Mouse (Mus musculus): ENCODE data around the gene Fam129a. TPM values are rescaled to one million over a fixed set of nuclear protein-coding genes. Genes with fewer than 3 reads are reported as not detected.

Gene Fam129a
- polyA plus RNA-seq, 1 experiment: 1.7 TPM

DNA sequence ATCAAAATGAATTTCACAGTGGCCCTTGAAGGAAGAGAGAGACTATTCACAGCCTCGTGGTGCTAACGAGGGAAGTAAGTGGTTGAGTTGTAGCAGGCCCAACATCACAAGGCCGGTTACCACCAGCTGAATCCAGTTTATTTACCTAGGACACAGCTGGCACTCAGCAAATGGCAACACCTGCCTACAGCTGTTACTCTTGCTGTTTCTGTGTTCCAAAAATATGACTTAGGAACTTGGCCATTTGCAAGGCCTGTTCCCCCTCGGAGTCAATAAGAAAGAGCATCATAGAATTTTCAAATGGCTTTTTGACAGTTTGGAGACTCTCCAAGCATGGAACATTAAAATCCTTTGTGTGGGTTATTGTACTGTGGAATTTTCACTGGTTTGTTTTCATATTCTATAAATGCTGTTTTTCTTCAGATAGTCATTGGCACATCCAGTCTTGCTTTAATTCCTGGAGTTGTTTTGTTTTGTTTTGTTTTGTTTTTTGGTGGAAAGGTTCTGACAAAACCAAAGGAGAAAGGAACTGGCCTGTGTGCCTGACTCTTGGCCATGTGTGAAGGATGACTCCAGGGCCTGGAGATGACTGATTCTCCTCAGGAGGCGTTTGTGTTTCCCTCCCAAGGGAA is 139.6 kb downstream of the Fam129a start:
- Histone ChIP-seq H3ac (ENCODE audit: control insufficient read depth, insufficient read length, low read depth) (no peak overlapping the region), H3K4me3 (ENCODE audit: insufficient read depth, poor library complexity, severe bottlenecking) (no peak overlapping the region), H3K79me2 (ENCODE audit: control insufficient read depth, insufficient read depth) (no peaks in the 10 kb centered on the region), H3K79me3 (ENCODE audit: low read depth) (no peaks in the 10 kb centered on the region), H3K27me3 (ENCODE audit: control insufficient read depth, insufficient read depth, insufficient read length) (no peaks in the 10 kb centered on the region), H3K36me3 (ENCODE audit: control insufficient read depth, insufficient read depth) (no peaks in the 10 kb centered on the region)
- TF ChIP-seq CEBPB (IDR thresholded peaks at IDR 0.05; ENCODE audit: low read depth) (no peak), MYOG (IDR thresholded peaks at IDR 0.05; ENCODE audit: control insufficient read depth, extremely low read depth, insufficient read length) (no peak), MAX (IDR thresholded peaks at IDR 0.05) (no peak), FOSL1 (IDR thresholded peaks at IDR 0.05; ENCODE audit: insufficient read depth, low read length, poor library complexity, severe bottlenecking) (no peak), CTCF (IDR thresholded peaks at IDR 0.05; ENCODE audit: control insufficient read depth, insufficient read depth, insufficient read length) (no peak), USF1 (IDR thresholded peaks at IDR 0.05; ENCODE audit: low read depth) (no peak), MYOD1 (IDR thresholded peaks at IDR 0.05; ENCODE audit: control insufficient read depth, insufficient read length, low read depth) (no peak)

- Histone ChIP-seq H3K36me3 (ENCODE audit: control insufficient read depth, insufficient read depth) (no peaks in the 10 kb centered on the region), H3K27me3 (ENCODE audit: control insufficient read depth, insufficient read depth, insufficient read length) (no peaks in the 10 kb centered on the region), H3ac (ENCODE audit: control insufficient read depth, insufficient read length, low read depth) (no peak overlapping the region), H3K79me3 (ENCODE audit: low read depth) (no peaks in the 10 kb centered on the region), H3K79me2 (ENCODE audit: control insufficient read depth, insufficient read depth) (no peaks in the 10 kb centered on the region), H3K4me3 (ENCODE audit: insufficient read depth, poor library complexity, severe bottlenecking) (no peak overlapping the region)
- no peak for TF ChIP-seq CTCF (IDR thresholded peaks at IDR 0.05; ENCODE audit: control insufficient read depth, insufficient read depth, insufficient read length)
- TF ChIP-seq USF1 (IDR thresholded peaks at IDR 0.05; ENCODE audit: low read depth): no peak
- TF ChIP-seq FOSL1 (IDR thresholded peaks at IDR 0.05; ENCODE audit: insufficient read depth, low read length, poor library complexity, severe bottlenecking): no peak
- no peak for TF ChIP-seq MAX (IDR thresholded peaks at IDR 0.05)
- no peak for TF ChIP-seq MYOG (IDR thresholded peaks at IDR 0.05; ENCODE audit: control insufficient read depth, extremely low read depth, insufficient read length)
- no peak for TF ChIP-seq CEBPB (IDR thresholded peaks at IDR 0.05; ENCODE audit: low read depth)
- TF ChIP-seq MYOD1 (IDR thresholded peaks at IDR 0.05; ENCODE audit: control insufficient read depth, insufficient read length, low read depth): no peak
Observed at GRCm38 (mm10) chr1:151711062-151711461, 140.1 kb downstream of the Fam129a start.

DNA sequence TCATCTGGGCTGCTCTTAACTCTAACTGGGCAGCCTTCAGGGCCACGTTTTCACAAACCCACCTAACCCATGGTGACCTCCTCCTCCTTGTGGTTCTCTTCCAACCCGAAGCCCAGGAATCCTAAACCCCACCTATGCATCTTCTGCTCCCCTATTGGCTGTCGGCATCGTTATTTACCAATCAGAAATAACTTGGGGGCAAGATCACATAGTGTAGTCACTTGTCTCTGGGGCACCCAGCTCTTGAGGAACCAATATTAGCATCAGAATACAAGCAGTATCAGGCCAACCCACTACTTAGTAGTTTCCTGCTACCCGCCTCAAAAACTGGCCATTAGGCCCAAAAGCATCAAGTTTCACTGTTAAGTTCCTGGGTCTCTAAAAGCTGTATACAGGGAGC is 141.7 kb downstream of the Fam129a start:
- no peaks in the 10 kb centered on the region for H3K79me2 ChIP-seq (ENCODE audit: control insufficient read depth, insufficient read depth)
- no peak overlapping the region for H3K4me3 ChIP-seq (ENCODE audit: insufficient read depth, poor library complexity, severe bottlenecking)
- no peaks in the 10 kb centered on the region for H3K27me3 ChIP-seq (ENCODE audit: control insufficient read depth, insufficient read depth, insufficient read length)
- H3K79me3 ChIP-seq (ENCODE audit: low read depth): no peaks in the 10 kb centered on the region
- TF ChIP-seq CEBPB (IDR thresholded peaks at IDR 0.05; ENCODE audit: low read depth): no peak
- TF ChIP-seq USF1 (IDR thresholded peaks at IDR 0.05; ENCODE audit: low read depth): no peak
- TF ChIP-seq MAX (IDR thresholded peaks at IDR 0.05): no peak
- TF ChIP-seq MYOD1 (IDR thresholded peaks at IDR 0.05; ENCODE audit: control insufficient read depth, insufficient read length, low read depth): no peak
- TF ChIP-seq CTCF (IDR thresholded peaks at IDR 0.05; ENCODE audit: control insufficient read depth, insufficient read depth, insufficient read length): no peak
- TF ChIP-seq FOSL1 (IDR thresholded peaks at IDR 0.05; ENCODE audit: insufficient read depth, low read length, poor library complexity, severe bottlenecking): no peak
- TF ChIP-seq MYOG (IDR thresholded peaks at IDR 0.05; ENCODE audit: control insufficient read depth, extremely low read depth, insufficient read length): no peak
- H3ac ChIP-seq (ENCODE audit: control insufficient read depth, insufficient read length, low read depth): no peak overlapping the region
- no peaks in the 10 kb centered on the region for H3K36me3 ChIP-seq (ENCODE audit: control insufficient read depth, insufficient read depth)

GRCm38 (mm10) chr1:151713622-151714021 is 142.6 kb downstream of the Fam129a start:
- H3K4me3 ChIP-seq (ENCODE audit: insufficient read depth, poor library complexity, severe bottlenecking): no peak overlapping the region
- no peak overlapping the region for H3ac ChIP-seq (ENCODE audit: control insufficient read depth, insufficient read length, low read depth)
- no peaks in the 10 kb centered on the region for H3K36me3 ChIP-seq (ENCODE audit: control insufficient read depth, insufficient read depth)
- no peaks in the 10 kb centered on the region for H3K79me2 ChIP-seq (ENCODE audit: control insufficient read depth, insufficient read depth)
- TF ChIP-seq FOSL1 (IDR thresholded peaks at IDR 0.05; ENCODE audit: insufficient read depth, low read length, poor library complexity, severe bottlenecking) (no peak), USF1 (IDR thresholded peaks at IDR 0.05; ENCODE audit: low read depth) (no peak), MYOG (IDR thresholded peaks at IDR 0.05; ENCODE audit: control insufficient read depth, extremely low read depth, insufficient read length) (no peak), CTCF (IDR thresholded peaks at IDR 0.05; ENCODE audit: control insufficient read depth, insufficient read depth, insufficient read length) (no peak), MYOD1 (IDR thresholded peaks at IDR 0.05; ENCODE audit: control insufficient read depth, insufficient read length, low read depth) (no peak), MAX (IDR thresholded peaks at IDR 0.05) (no peak), CEBPB (IDR thresholded peaks at IDR 0.05; ENCODE audit: low read depth) (no peak)
- no peaks in the 10 kb centered on the region for H3K79me3 ChIP-seq (ENCODE audit: low read depth)
- no peaks in the 10 kb centered on the region for H3K27me3 ChIP-seq (ENCODE audit: control insufficient read depth, insufficient read depth, insufficient read length)

DNA sequence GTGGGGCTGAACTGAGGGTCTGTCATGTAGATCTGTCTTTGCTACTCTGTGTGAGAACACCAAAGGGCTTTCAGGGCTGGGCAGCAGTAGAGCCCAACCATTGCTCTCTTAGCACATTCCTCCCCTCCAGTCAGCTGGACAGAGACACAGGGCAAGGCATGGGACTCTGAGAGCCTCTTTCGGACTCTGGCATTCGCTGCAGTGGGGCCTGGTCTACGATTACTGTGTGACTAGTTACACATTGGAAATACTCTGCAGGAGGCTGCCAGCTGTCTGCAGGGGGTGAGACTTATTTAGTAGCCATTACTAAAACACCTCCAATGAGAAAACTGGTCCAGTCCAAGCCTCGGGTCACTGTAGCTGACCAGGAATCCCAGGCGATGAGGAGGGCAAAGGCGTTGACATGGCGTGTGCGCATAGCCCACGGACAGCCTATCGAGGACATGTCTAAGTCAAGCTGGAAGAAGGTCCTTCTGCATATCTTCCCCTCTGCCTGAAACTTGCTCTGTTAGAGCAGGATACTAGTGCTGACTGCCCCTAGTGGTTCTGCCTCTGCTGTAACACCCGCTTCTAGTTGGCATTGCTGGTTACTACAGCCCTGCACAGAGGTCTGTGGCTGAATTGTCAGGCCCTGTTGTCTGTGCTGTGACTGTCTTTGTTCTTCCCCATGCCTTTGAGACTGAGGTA is 145.2 kb downstream of the Fam129a start:
- no peaks in the 10 kb centered on the region for H3K36me3 ChIP-seq (ENCODE audit: control insufficient read depth, insufficient read depth)
- H3K79me3 ChIP-seq (ENCODE audit: low read depth): no peaks in the 10 kb centered on the region
- H3ac ChIP-seq (ENCODE audit: control insufficient read depth, insufficient read length, low read depth): no peak overlapping the region
- H3K79me2 ChIP-seq (ENCODE audit: control insufficient read depth, insufficient read depth): no peaks in the 10 kb centered on the region
- TF ChIP-seq USF1 (IDR thresholded peaks at IDR 0.05; ENCODE audit: low read depth): no peak
- no peaks in the 10 kb centered on the region for H3K27me3 ChIP-seq (ENCODE audit: control insufficient read depth, insufficient read depth, insufficient read length)
- H3K4me3 ChIP-seq (ENCODE audit: insufficient read depth, poor library complexity, severe bottlenecking): no peak overlapping the region

Measured in C2C12 (cell line).